Mouse (Mus musculus) forebrain, postnatal 0 days (tissue): ENCODE results near the gene Pigu. TPM values are rescaled to one million over a fixed set of nuclear protein-coding genes. Genes with fewer than 3 reads are reported as not detected.

Source experiments
- ATAC-seq: fragments of 200-750 bp; cut with Nextera tagmentation; 2 replicates; pipeline ENCODE4 v1.8.0; 2017; ENCODE audit warnings: mild to moderate bottlenecking, moderate library complexity
- DNase-seq: peaks from one replicate; pipeline ENCODE4 v3.0.0-alpha.2; 2015
- H3K27ac ChIP-seq: fragments of 300-500 bp; sonication (generic); 2 replicates; pipeline ENCODE4 v1.5.1; 2014; ENCODE audit warnings: low read depth, mild to moderate bottlenecking, antibody characterized with exemption, low read length, moderate library complexity, mixed read lengths
- H3K27me3 ChIP-seq: fragments of 300-500 bp; sonication (generic); 2 replicates; pipeline ENCODE4 v1.6.1; 2014; ENCODE audit warnings: mild to moderate bottlenecking, low read length, mixed read lengths; ENCODE audit not compliant: insufficient read depth
- H3K36me3 ChIP-seq: fragments of 300-500 bp; sonication (generic); 2 replicates; pipeline ENCODE4 v1.6.1; 2014; ENCODE audit warnings: mild to moderate bottlenecking, moderate library complexity; ENCODE audit not compliant: insufficient read depth
- H3K4me1 ChIP-seq: fragments of 300-500 bp; sonication (generic); 2 replicates; pipeline ENCODE4 v1.6.1; 2014; ENCODE audit warnings: antibody characterized with exemption; ENCODE audit not compliant: insufficient read depth
- H3K4me2 ChIP-seq: fragments of 300-500 bp; sonication (generic); 2 replicates; pipeline ENCODE4 v1.6.1; 2014; ENCODE audit warnings: low read depth, mild to moderate bottlenecking, moderate library complexity
- H3K4me3 ChIP-seq: fragments of 300-500 bp; sonication (generic); 2 replicates; pipeline ENCODE4 v1.5.1; 2014; ENCODE audit warnings: low read depth, low read length, mixed read lengths
- H3K9ac ChIP-seq: fragments of 300-500 bp; sonication (generic); 2 replicates; pipeline ENCODE4 v1.6.1; 2014; ENCODE audit warnings: mild to moderate bottlenecking
- H3K9me3 ChIP-seq: fragments of 300-500 bp; sonication (generic); 2 replicates; pipeline ENCODE4 v1.6.1; 2016; ENCODE audit warnings: low read length
- CTCF ChIP-seq: sonication (generic); IDR thresholded peaks from 2 replicates; pipeline ENCODE4 v1.5.1; 2016; ENCODE audit warnings: antibody characterized with exemption, control low read depth, low read depth
- WGBS: fragments of 180-500 bp; shearing (Covaris S2); extraction: QIAGEN DNeasy Blood & Tissue Kit; methylation state at CpG from one replicate; pipeline ENCODE4 v1.1.7; 2014; 5-methylcytosine and 5-hydroxymethylcytosine counted together
- polyA plus RNA-seq: library from polyadenylated mRNA; unstranded; fragments of >200 nt; fragmentation: Nextera tagmentation; extraction: Ambion mirVana; gene quantifications from 2 replicates; pipeline ENCODE4 v1.2.1, GENCODE M21; 2015
- total RNA-seq: library from RNA; depleted of rRNA; stranded (reverse); fragments of >200 nt; gene quantifications from 2 replicates; pipeline ENCODE4 v1.2.3, GENCODE M21; 2014

Pigu gene
- total and polyA plus RNA-seq, 2 experiments from 2014 or later = 31.2 to 50.7 TPM

DNA sequence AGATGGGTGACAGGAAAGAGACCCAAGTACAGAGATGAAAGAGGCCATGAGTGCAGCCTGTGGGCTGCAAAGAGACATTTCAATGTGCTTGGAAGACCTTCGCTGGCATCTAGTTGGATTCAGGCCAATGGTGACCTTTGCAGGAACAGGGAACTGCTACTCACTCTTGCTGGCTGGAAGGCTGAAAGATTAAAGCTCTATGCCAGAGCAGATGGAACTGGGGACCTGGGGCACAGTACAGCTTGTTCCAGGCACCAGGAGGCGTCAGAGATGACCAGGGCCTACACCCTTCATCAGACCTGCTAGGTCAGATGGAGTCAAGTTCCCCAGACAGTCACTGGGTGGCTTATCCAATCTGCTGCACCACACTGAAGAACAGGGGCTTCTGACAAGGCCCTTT is 63.8 kb downstream of the Pigu start:
- WGBS = 77% methylated on average over 2 of the region's 2 CpGs
- H3K36me3 ChIP-seq = peaks cover 70% of the 10 kb centered on the region

DNA sequence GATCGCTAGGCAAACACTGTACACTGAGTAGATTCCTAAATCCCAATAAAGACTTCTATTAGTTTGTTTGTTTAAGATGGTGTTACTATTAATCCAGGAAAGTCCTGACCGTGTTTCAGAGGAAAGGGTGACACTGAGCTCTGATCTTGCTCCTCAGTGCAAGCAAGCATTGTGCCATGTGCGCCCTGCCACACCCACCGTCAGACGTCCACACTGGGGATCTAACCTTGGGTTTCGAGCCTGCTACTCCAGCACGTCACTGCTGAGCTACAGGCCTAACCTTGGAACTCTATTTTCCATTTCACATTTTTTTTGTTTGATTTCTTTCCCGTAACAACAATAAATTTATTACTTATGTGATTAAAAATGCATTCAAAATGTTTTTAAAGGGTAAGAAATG is 67.2 kb downstream of the Pigu start:
- H3K9ac ChIP-seq = no peak overlapping the region
- peaks cover 44% of the 10 kb centered on the region for H3K36me3 ChIP-seq
- WGBS = 90% methylated on average over 8 of the region's 8 CpGs
- H3K9me3 ChIP-seq = no peaks in the 10 kb centered on the region
- H3K27me3 ChIP-seq = no peaks in the 10 kb centered on the region
- no peak for TF ChIP-seq CTCF
- H3K4me2 ChIP-seq = no peak overlapping the region
- no peak for ATAC-seq
- no peaks in the 10 kb centered on the region for H3K4me1 ChIP-seq
- no peak overlapping the region for H3K27ac ChIP-seq
- no peak for DNase-seq
- no peak overlapping the region for H3K4me3 ChIP-seq

More for the DNA sequence above, 63.8 kb downstream of the Pigu start:
- Histone ChIP-seq H3K9ac (no peak overlapping the region), H3K27me3 (no peaks in the 10 kb centered on the region), H3K4me3 (no peak overlapping the region), H3K4me1 (no peaks in the 10 kb centered on the region), H3K4me2 (no peak overlapping the region), H3K27ac (no peak overlapping the region), H3K9me3 (no peaks in the 10 kb centered on the region)
- DNase-seq = no peak
- TF ChIP-seq CTCF = no peak
- ATAC-seq = no peak

- WGBS = 88% methylated on average over 4 of the region's 4 CpGs
- Histone ChIP-seq H3K4me1 (no peaks in the 10 kb centered on the region), H3K27ac (no peak overlapping the region), H3K4me3 (no peak overlapping the region), H3K27me3 (no peaks in the 10 kb centered on the region), H3K9ac (no peak overlapping the region), H3K4me2 (no peak overlapping the region), H3K36me3 (peaks cover 33% of the 10 kb centered on the region), H3K9me3 (no peaks in the 10 kb centered on the region)
- no peak for ATAC-seq
- no peak for TF ChIP-seq CTCF
- DNase-seq = no peak
These were observed 69.6 kb downstream of the Pigu start for GRCm38 (mm10) chr2:155287456-155288250.

GRCm38 (mm10) chr2:155285744-155286143 is 71.5 kb downstream of the Pigu start:
- WGBS = 69% methylated on average over 6 of the region's 6 CpGs
- H3K36me3 ChIP-seq = peaks cover 22% of the 10 kb centered on the region
- no peaks in the 10 kb centered on the region for H3K27me3 ChIP-seq
- H3K4me2 ChIP-seq = no peak overlapping the region
- H3K9ac ChIP-seq = no peak overlapping the region
- H3K4me1 ChIP-seq = no peaks in the 10 kb centered on the region
- H3K27ac ChIP-seq = no peak overlapping the region
- H3K4me3 ChIP-seq = no peak overlapping the region
- H3K9me3 ChIP-seq = no peaks in the 10 kb centered on the region
- ATAC-seq (no peak), DNase-seq (no peak)
- no peak for TF ChIP-seq CTCF

DNA sequence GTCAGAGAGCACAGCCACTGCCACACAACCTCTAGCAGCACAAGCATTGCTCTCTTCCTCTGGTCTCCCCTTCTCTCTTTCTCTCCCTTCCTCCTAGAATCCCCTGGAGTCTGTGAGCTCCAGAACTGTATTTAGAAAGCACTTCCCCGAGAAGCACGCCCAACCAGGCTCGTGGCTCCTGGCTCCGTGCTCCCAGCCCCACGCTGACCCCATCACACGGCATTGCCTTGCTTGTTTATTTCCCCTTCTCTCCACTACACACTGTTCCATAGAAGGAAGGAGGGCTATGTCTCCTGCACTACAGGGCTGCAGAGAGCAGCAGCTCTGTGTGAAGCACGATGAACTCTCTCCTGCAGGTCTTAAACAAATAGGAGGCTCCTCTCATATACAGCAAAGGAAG is 72.6 kb downstream of the Pigu start:
- H3K27ac ChIP-seq = no peak overlapping the region
- H3K9me3 ChIP-seq = no peaks in the 10 kb centered on the region
- H3K36me3 ChIP-seq = peaks cover 19% of the 10 kb centered on the region; the same call in 1 of the 2 replicates
- 85% methylated on average over 7 of the region's 7 CpGs for WGBS
- H3K4me1 ChIP-seq = no peaks in the 10 kb centered on the region
- no peak overlapping the region for H3K4me2 ChIP-seq
- H3K9ac ChIP-seq = no peak overlapping the region
- DNase-seq = no peak
- no peak for ATAC-seq
- no peaks in the 10 kb centered on the region for H3K27me3 ChIP-seq
- no peak overlapping the region for H3K4me3 ChIP-seq
- no peak for TF ChIP-seq CTCF

DNA sequence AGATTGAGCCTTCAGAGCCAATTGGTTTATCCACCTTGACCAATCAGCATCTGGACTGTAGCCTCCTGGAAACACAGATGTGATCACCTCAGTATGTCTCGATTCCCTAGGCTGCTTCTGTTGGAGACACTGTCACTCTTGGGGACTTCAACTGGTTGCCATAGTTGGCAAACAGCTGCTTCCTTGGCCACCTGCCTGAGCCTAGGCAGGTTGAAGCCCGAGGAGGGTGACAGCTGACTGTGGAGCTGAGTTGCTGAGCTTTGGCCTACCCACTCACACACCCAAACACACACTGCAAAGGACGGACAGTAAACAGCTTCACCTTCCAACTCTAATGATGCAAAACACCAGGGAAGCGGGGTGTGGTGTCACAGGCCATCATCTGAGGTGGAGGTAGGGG is 73.4 kb downstream of the Pigu start:
- H3K9ac ChIP-seq = no peak overlapping the region
- H3K27me3 ChIP-seq = no peaks in the 10 kb centered on the region
- no peak for DNase-seq
- 82% methylated on average over 4 of the region's 4 CpGs for WGBS
- H3K36me3 ChIP-seq = peaks cover 27% of the 10 kb centered on the region; the same call in 1 of the 2 replicates
- TF ChIP-seq CTCF = no peak
- no peaks in the 10 kb centered on the region for H3K4me1 ChIP-seq
- no peak overlapping the region for H3K4me2 ChIP-seq
- ATAC-seq = no peak
- H3K4me3 ChIP-seq = no peak overlapping the region
- no peaks in the 10 kb centered on the region for H3K9me3 ChIP-seq
- no peak overlapping the region for H3K27ac ChIP-seq

DNA sequence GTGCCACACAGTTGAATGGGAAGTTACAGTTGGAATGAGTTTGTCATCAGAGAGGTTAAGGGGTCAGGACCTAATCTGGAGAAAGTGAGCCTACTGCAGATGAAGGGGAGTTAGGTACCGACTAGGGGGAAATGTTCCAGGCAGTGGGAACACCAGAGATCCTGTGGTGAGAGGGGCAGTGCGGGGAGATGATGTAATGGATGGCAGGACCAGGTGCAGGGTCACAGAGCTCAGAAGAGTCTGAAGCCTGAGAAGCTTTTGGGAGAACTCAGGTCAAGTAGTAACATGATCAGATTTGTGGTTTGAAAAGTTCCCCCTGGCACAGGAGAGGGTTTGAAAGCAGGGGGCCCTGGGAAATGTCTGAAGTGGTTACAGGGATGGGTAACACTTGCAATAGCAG is 77.1 kb downstream of the Pigu start:
- no peak for DNase-seq
- H3K4me3 ChIP-seq = no peak overlapping the region

More for the DNA sequence above, 77.1 kb downstream of the Pigu start:
- H3K9ac ChIP-seq = no peak overlapping the region
- H3K27me3 ChIP-seq = no peaks in the 10 kb centered on the region
- H3K9me3 ChIP-seq = no peaks in the 10 kb centered on the region
- 78% methylated on average over 2 of the region's 2 CpGs for WGBS
- H3K27ac ChIP-seq = no peak overlapping the region
- no peak for ATAC-seq
- H3K36me3 ChIP-seq = peaks cover 39% of the 10 kb centered on the region; the same call in 1 of the 2 replicates
- no peak overlapping the region for H3K4me2 ChIP-seq
- H3K4me1 ChIP-seq = no peaks in the 10 kb centered on the region
- TF ChIP-seq CTCF = no peak
